Mouse (Mus musculus) kidney, postnatal 0 days (tissue): ENCODE measurements around the gene Esrrg. TPM values are rescaled to one million over a fixed set of nuclear protein-coding genes. Genes with fewer than 3 reads are reported as not detected.

Experiments used
- ATAC-seq: fragments of 200-750 bp; cut with Nextera tagmentation; replicated peaks from 2 replicates; pipeline ENCODE4 v1.8.0; 2017; ENCODE audit warnings: low read depth, moderate number of reproducible peaks, moderate TSS enrichment, moderate library complexity; ENCODE audit not compliant: low FRiP score
- DNase-seq: peaks from one replicate; pipeline ENCODE4 v3.0.0-alpha.2; 2016; ENCODE audit warnings: low spot score
- H3K27ac ChIP-seq: fragments of 300-500 bp; sonication (generic); 2 replicates; pipeline ENCODE4 v1.5.1; 2014; ENCODE audit warnings: mild to moderate bottlenecking
- H3K27me3 ChIP-seq: fragments of 300-500 bp; sonication (generic); 2 replicates; pipeline ENCODE4 v1.6.1; 2014; ENCODE audit warnings: low read length, mixed read lengths; ENCODE audit not compliant: insufficient read depth
- H3K36me3 ChIP-seq: fragments of 300-500 bp; sonication (generic); 2 replicates; pipeline ENCODE4 v1.6.1; 2014; ENCODE audit warnings: low read length, mixed read lengths; ENCODE audit not compliant: insufficient read depth
- H3K4me1 ChIP-seq: fragments of 300-500 bp; sonication (generic); replicated peaks from 2 replicates; pipeline ENCODE4 v1.6.1; 2014; ENCODE audit warnings: antibody characterized with exemption, low read length, mixed read lengths; ENCODE audit not compliant: insufficient read depth
- H3K4me2 ChIP-seq: fragments of 300-500 bp; sonication (generic); 2 replicates; pipeline ENCODE4 v1.6.1; 2014; ENCODE audit warnings: mild to moderate bottlenecking, low read length, moderate library complexity, mixed read lengths
- H3K4me3 ChIP-seq: fragments of 300-500 bp; sonication (generic); replicated peaks from 2 replicates; pipeline ENCODE4 v1.5.1; 2014; ENCODE audit warnings: low read depth, low read length
- H3K9ac ChIP-seq: fragments of 300-500 bp; sonication (generic); 2 replicates; pipeline ENCODE4 v1.6.1; 2014; ENCODE audit warnings: low read depth, low read length
- H3K9me3 ChIP-seq: fragments of 300-500 bp; sonication (generic); replicated peaks from 2 replicates; pipeline ENCODE4 v1.6.1; 2016; ENCODE audit warnings: low read length, inconsistent platforms, mixed read lengths
- CTCF ChIP-seq: IDR thresholded peaks from 2 replicates; pipeline ENCODE4 v1.5.1; 2016; ENCODE audit warnings: antibody characterized with exemption, low read depth, mild to moderate bottlenecking, moderate library complexity
- whole genome bisulfite sequencing: fragments of 180-500 bp; shearing (Covaris S2); extraction: QIAGEN DNeasy Blood & Tissue Kit; methylation state at CpG from one replicate; pipeline ENCODE4 v1.1.7; 2014; 5-methylcytosine and 5-hydroxymethylcytosine counted together
- polyA plus RNA-seq: library from polyadenylated mRNA; unstranded; fragments of >200 nt; fragmentation: Nextera tagmentation; extraction: Ambion mirVana; gene quantifications from 2 replicates; pipeline ENCODE4 v1.2.1, GENCODE M21; 2015

The Esrrg gene
- polyA plus RNA-seq, 1 experiment from 2014 or later: 26.0 TPM

GRCm38 (mm10) chr1:187605391-187606270, 3.0 kb upstream of the Esrrg start:
- peaks cover 40% of the 10 kb centered on the region for H3K27me3 ChIP-seq
- DNase-seq (no peak), ATAC-seq (no peak)
- no peaks in the 10 kb centered on the region for H3K9me3 ChIP-seq
- peak overlapping the region; percentile 46 for H3K4me2 ChIP-seq
- no peaks in the 10 kb centered on the region for H3K36me3 ChIP-seq
- no peak for TF ChIP-seq CTCF
- peak overlapping the region; percentile 24 for H3K4me3 ChIP-seq
- WGBS: 4% methylated on average over 32 of the region's 32 CpGs
- H3K9ac ChIP-seq: 0 out of 2 replicates have a peak overlapping the region, but pooled peaks have one; percentile 3
- peaks cover 18% of the 10 kb centered on the region; the same call in 1 of the 2 replicates for H3K4me1 ChIP-seq
- no peak overlapping the region for H3K27ac ChIP-seq

GRCm38 (mm10) chr1:187606271-187607040, 2.1 kb upstream of the Esrrg start:
- no peaks in the 10 kb centered on the region for H3K9me3 ChIP-seq
- H3K4me1 ChIP-seq: peaks cover 18% of the 10 kb centered on the region; the same call in 1 of the 2 replicates
- DNase-seq (no peak), ATAC-seq (no peak)
- H3K27ac ChIP-seq: no peak overlapping the region
- H3K27me3 ChIP-seq: peaks cover 47% of the 10 kb centered on the region
- H3K4me2 ChIP-seq: no peak overlapping the region; the same call in 1 of the 2 replicates
- TF ChIP-seq CTCF: no peak
- H3K9ac ChIP-seq: no peak overlapping the region
- H3K36me3 ChIP-seq: no peaks in the 10 kb centered on the region
- H3K4me3 ChIP-seq: no peak overlapping the region
- WGBS: 13% methylated on average over 23 of the region's 23 CpGs

GRCm38 (mm10) chr1:187607065-187608047, 1.2 kb upstream of the Esrrg start:
- no peak for TF ChIP-seq CTCF
- peak overlapping the region; percentile 55 for H3K4me3 ChIP-seq
- WGBS: 2% methylated on average over 47 of the region's 47 CpGs
- H3K27ac ChIP-seq: no peak overlapping the region
- H3K27me3 ChIP-seq: peaks cover 53% of the 10 kb centered on the region
- H3K4me1 ChIP-seq: peaks cover 18% of the 10 kb centered on the region; the same call in 1 of the 2 replicates
- no peaks in the 10 kb centered on the region for H3K9me3 ChIP-seq
- H3K36me3 ChIP-seq: no peaks in the 10 kb centered on the region
- H3K9ac ChIP-seq: 0 out of 2 replicates have a peak overlapping the region, but pooled peaks have one; percentile 18
- peak overlapping the region; percentile 87 for H3K4me2 ChIP-seq
- ATAC-seq (0 out of 2 replicates have a peak, but pooled peaks have one; percentile 11), DNase-seq (no peak)

- Histone ChIP-seq H3K27ac (peak overlapping the region; percentile 77), H3K9me3 (no peaks in the 10 kb centered on the region), H3K36me3 (no peaks in the 10 kb centered on the region), H3K4me2 (peak overlapping the region; percentile 87), H3K27me3 (peaks cover 48% of the 10 kb centered on the region), H3K4me3 (peak overlapping the region; percentile 55), H3K4me1 (peaks cover 18% of the 10 kb centered on the region; the same call in 1 of the 2 replicates), H3K9ac (peak overlapping the region; percentile 70)
- TF ChIP-seq CTCF: peak; percentile 9; the same call in 1 of the 2 replicates
- ATAC-seq (peak; percentile 53; the same call in 1 of the 2 replicates), DNase-seq (peak; percentile 41)
- under 1% methylated on average over 66 of the region's 72 CpGs for WGBS
These were observed 646 bp downstream of the Esrrg start for GRCm38 (mm10) chr1:187609021-187609852.

DNA sequence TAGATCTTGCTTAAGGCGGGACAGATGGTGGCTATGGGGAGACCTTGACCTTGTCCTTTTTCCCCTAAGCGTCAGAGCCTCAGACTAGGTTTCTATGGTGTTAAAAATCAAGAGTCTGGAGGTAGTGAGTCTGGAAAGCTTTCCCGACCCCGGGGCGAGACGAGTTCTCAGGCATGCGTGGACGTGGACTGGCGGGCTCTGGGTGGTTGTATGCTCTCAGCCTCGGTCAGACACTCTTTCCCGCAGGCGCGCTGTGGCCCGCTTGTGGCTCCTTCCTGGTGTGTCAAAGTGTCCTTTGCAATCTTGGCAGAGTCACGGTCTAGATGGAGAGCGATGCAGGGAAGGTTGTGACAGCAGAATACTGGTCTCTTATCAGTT, 1.3 kb downstream of the Esrrg start:
- H3K9ac ChIP-seq: peak overlapping the region; percentile 70
- no peak for TF ChIP-seq CTCF
- peaks cover 42% of the 10 kb centered on the region for H3K27me3 ChIP-seq
- 5% methylated on average over 16 of the region's 16 CpGs for WGBS
- ATAC-seq (no peak), DNase-seq (no peak)
- H3K4me1 ChIP-seq: peaks cover 18% of the 10 kb centered on the region; the same call in 1 of the 2 replicates
- peak overlapping the region; percentile 55 for H3K4me3 ChIP-seq
- peak overlapping the region; percentile 77 for H3K27ac ChIP-seq
- H3K4me2 ChIP-seq: peak overlapping the region; percentile 87
- H3K36me3 ChIP-seq: no peaks in the 10 kb centered on the region
- H3K9me3 ChIP-seq: no peaks in the 10 kb centered on the region
